Mouse (Mus musculus): ENCODE measurements around the gene Zbtb34. TPM values are rescaled to one million over a fixed set of nuclear protein-coding genes. Genes with fewer than 3 reads are reported as not detected.

Gene Zbtb34
- 0.94 TPM for polyA plus RNA-seq (2017; shearing (Covaris generic))

GRCm38 (mm10) chr2:33430771-33431699 is at the start of gene Zbtb34:
Gene Zbtb34 (minus strand): TSS chr2:33431324.

GRCm38 (mm10) chr2:33468466-33469097 is 37.5 kb upstream of the Zbtb34 start, which contains the start of gene Zbtb43:
Gene Zbtb43 (minus strand): TSS chr2:33468559.

DNA sequence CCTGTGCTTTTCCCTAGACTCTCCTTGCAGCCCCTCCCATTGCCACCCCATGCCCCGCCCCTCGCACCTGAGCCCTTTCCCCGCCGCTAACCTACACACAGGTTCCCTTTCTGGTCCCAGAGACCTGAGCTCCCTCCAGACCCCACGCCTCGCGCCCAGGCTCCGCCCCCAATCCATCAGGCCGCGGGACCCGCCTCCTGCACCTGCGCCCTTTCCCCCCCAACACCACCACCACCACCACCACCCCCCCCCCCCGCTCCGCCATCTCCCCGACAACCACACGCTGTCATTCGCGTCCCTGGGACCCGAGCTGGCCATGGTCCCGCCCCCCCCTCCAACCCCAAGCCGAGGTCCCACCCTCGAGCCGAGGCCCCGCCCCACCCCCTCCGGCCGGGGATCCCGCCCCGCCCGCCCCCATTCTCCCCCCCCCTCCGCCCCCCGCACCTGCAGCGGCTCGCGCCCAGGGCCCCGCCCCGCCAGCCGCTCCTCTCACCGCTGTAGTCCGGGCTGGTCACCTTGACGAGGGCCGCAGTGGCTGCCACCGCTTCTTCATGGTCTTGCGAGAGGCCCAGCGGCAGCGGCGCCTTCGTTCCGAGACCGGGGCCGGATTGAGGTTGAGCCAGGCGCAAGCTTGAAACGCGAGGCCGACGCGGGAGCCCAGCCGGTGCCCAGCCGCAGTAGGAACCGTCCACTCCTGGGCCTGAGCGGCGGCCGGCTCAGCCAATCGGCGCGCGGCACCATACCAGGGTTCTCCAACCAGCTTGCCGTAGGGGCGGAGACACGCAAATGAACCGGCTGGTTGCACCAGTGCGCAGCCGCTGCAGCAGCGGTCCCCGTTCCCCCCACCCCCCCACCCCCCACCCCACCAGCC is 60.1 kb downstream of the Zbtb34 start, which contains the start of gene Ralgps1:
Ralgps1 (minus strand) TSS at position 710 of the 871 bp plus-strand sequence.

Other genes starting within 250 kb of the Zbtb34 start
- gene Angptl2, start 215.3 kb downstream of the Zbtb34 start, polyA plus RNA-seq (2017; shearing (Covaris generic)) = 47.9 TPM
- 12.7 TPM for gene Ralgps1, start 59.8 kb downstream of the Zbtb34 start, polyA plus RNA-seq (2017; shearing (Covaris generic))
- 31.3 TPM for gene Zbtb43, start 37.2 kb upstream of the Zbtb34 start, polyA plus RNA-seq (2017; shearing (Covaris generic))
- gene Lmx1b, start 209.2 kb upstream of the Zbtb34 start, polyA plus RNA-seq (2017; shearing (Covaris generic)) = not detected